Mouse (Mus musculus) embryonic facial prominence, embryonic 10.5 days (tissue): ENCODE results near the gene Acad10. TPM values are rescaled to one million over a fixed set of nuclear protein-coding genes. Genes with fewer than 3 reads are reported as not detected.
"Not testable (repeated sequence)": the region's sequence is repeated elsewhere in the genome, so short reads cannot be mapped to it uniquely, and the experiment has no call there.

ENCODE experiments used
- DNase-seq: peaks from one replicate; pipeline ENCODE4 v3.0.0-alpha.2; 2017; ENCODE audit warnings: low spot score
- H3K27ac ChIP-seq: fragments of 300-500 bp; sonication (generic); replicated peaks from 2 replicates; pipeline ENCODE4 v1.5.1; 2016; ENCODE audit warnings: mild to moderate bottlenecking
- H3K27me3 ChIP-seq: fragments of 300-500 bp; sonication (generic); replicated peaks from 2 replicates; pipeline ENCODE4 v1.6.1; 2016; ENCODE audit warnings: low read depth, mild to moderate bottlenecking; ENCODE audit not compliant: poor library complexity, severe bottlenecking
- H3K36me3 ChIP-seq: fragments of 300-500 bp; sonication (generic); replicated peaks from 2 replicates; pipeline ENCODE4 v1.6.1; 2016; ENCODE audit warnings: mild to moderate bottlenecking, moderate library complexity
- H3K4me1 ChIP-seq: fragments of 300-500 bp; sonication (generic); 2 replicates; pipeline ENCODE4 v1.6.1; 2016
- H3K4me3 ChIP-seq: fragments of 300-500 bp; sonication (generic); 2 replicates; pipeline ENCODE4 v1.5.1; 2016; ENCODE audit warnings: mild to moderate bottlenecking, moderate library complexity
- H3K9me3 ChIP-seq: fragments of 300-500 bp; sonication (generic); 2 replicates; pipeline ENCODE4 v1.6.1; 2016; ENCODE audit warnings: mild to moderate bottlenecking
- WGBS: fragments of 180-500 bp; shearing (Covaris S2); methylation state at CpG from one replicate; pipeline ENCODE4 v1.1.7; 2016; 5-methylcytosine and 5-hydroxymethylcytosine counted together
- polyA plus RNA-seq: library from polyadenylated mRNA; unstranded; fragments of >200 nt; fragmentation: Nextera tagmentation; extraction: Ambion mirVana; gene quantifications from 2 replicates; pipeline ENCODE4 v1.2.1, GENCODE M21; 2016

The Acad10 gene
- 2.6 and 3.2 TPM in 2 replicates for polyA plus RNA-seq

GRCm38 (mm10) chr5:121660059-121660896, at the start of gene Acad10, which contains the start of gene Brap:
Gene Acad10 (minus strand): TSS chr5:121660514.
Gene Brap (plus strand): TSS chr5:121660563.
- WGBS, result 2% methylated on average over 85 of the region's 85 CpGs
- H3K27ac ChIP-seq, result peak within 1 kb of the TSS; percentile 85

GRCm38 (mm10) chr5:121704512-121705248, 44.4 kb upstream of the Acad10 start:
- Histone ChIP-seq H3K27ac (no peak overlapping the region), H3K27me3 (no peaks in the 10 kb centered on the region), H3K36me3 (no peaks in the 10 kb centered on the region), H3K4me1 (peaks cover 27% of the 10 kb centered on the region), H3K4me3 (peak overlapping the region; percentile 44), H3K9me3 (no peaks in the 10 kb centered on the region)
- 11% methylated on average over 20 of the region's 20 CpGs for WGBS
- DNase-seq, result peak; percentile 41

More at GRCm38 (mm10) chr5:121660059-121660896, at the start of gene Acad10, which contains the start of gene Brap:
- Histone ChIP-seq H3K36me3 (peaks cover 34% of the 10 kb centered on the region), H3K4me3 (peak within 1 kb of the TSS; percentile 96), H3K4me1 (peaks cover 24% of the 10 kb centered on the region), H3K9me3 (no peaks in the 10 kb centered on the region), H3K27me3 (no peaks in the 10 kb centered on the region)
- DNase-seq, result peak; percentile 98

GRCm38 (mm10) chr5:121703341-121703740, 43.0 kb upstream of the Acad10 start:
- Histone ChIP-seq H3K27ac (no peak overlapping the region), H3K36me3 (no peaks in the 10 kb centered on the region), H3K4me3 (no peak overlapping the region), H3K9me3 (no peaks in the 10 kb centered on the region), H3K4me1 (peaks cover 27% of the 10 kb centered on the region), H3K27me3 (no peaks in the 10 kb centered on the region)
- DNase-seq, result no peak
- 78% methylated on average over 1 of the region's 1 CpGs for WGBS

GRCm38 (mm10) chr5:121701111-121701769, 40.9 kb upstream of the Acad10 start:
- 55% methylated on average over 8 of the region's 8 CpGs for WGBS
- H3K9me3 ChIP-seq, result no peaks in the 10 kb centered on the region
- peaks cover 27% of the 10 kb centered on the region for H3K4me1 ChIP-seq
- H3K27ac ChIP-seq, result no peak overlapping the region
- no peak overlapping the region for H3K4me3 ChIP-seq
- no peaks in the 10 kb centered on the region for H3K36me3 ChIP-seq
- no peaks in the 10 kb centered on the region for H3K27me3 ChIP-seq
- DNase-seq, result no peak

- no peaks in the 10 kb centered on the region for H3K36me3 ChIP-seq
- no peak overlapping the region for H3K4me3 ChIP-seq
- H3K9me3 ChIP-seq, result no peaks in the 10 kb centered on the region
- DNase-seq, result no peak
- peak overlapping the region; percentile 59 for H3K27ac ChIP-seq
- no peaks in the 10 kb centered on the region for H3K27me3 ChIP-seq
- H3K4me1 ChIP-seq, result peaks cover 27% of the 10 kb centered on the region
- 32% methylated on average over 11 of the region's 11 CpGs for WGBS
Measured at GRCm38 (mm10) chr5:121700496-121700895, 40.2 kb upstream of the Acad10 start.

- no peak for DNase-seq
- WGBS, result 49% methylated on average over 5 of the region's 5 CpGs
- Histone ChIP-seq H3K36me3 (no peaks in the 10 kb centered on the region), H3K9me3 (no peaks in the 10 kb centered on the region), H3K4me1 (peaks cover 21% of the 10 kb centered on the region), H3K27ac (no peak overlapping the region), H3K4me3 (no peak overlapping the region), H3K27me3 (no peaks in the 10 kb centered on the region)
Measured at GRCm38 (mm10) chr5:121699891-121700290, 39.6 kb upstream of the Acad10 start.

- DNase-seq, result no peak
- H3K36me3 ChIP-seq, result no peaks in the 10 kb centered on the region
Measured at GRCm38 (mm10) chr5:121696761-121697160, 36.4 kb upstream of the Acad10 start.

GRCm38 (mm10) chr5:121692897-121693296, 32.6 kb upstream of the Acad10 start:
- no peaks in the 10 kb centered on the region for H3K27me3 ChIP-seq
- no peak overlapping the region for H3K27ac ChIP-seq
- no peaks in the 10 kb centered on the region for H3K9me3 ChIP-seq
- H3K4me3 ChIP-seq, result no peak overlapping the region
- no peak for DNase-seq
- 81% methylated on average over 4 of the region's 4 CpGs for WGBS
- H3K4me1 ChIP-seq, result no peaks in the 10 kb centered on the region
- peaks cover 6% of the 10 kb centered on the region for H3K36me3 ChIP-seq

More at GRCm38 (mm10) chr5:121696761-121697160, 36.4 kb upstream of the Acad10 start:
- Histone ChIP-seq H3K4me1 (peaks cover 13% of the 10 kb centered on the region), H3K27ac (no peak overlapping the region), H3K27me3 (no peaks in the 10 kb centered on the region), H3K4me3 (no peak overlapping the region), H3K9me3 (no peaks in the 10 kb centered on the region)
- 46% methylated on average over 6 of the region's 6 CpGs for WGBS

- H3K36me3 ChIP-seq, result peaks cover 21% of the 10 kb centered on the region
- WGBS, result 91% methylated on average over 7 of the region's 7 CpGs
- not testable (repeated sequence) for DNase-seq, H3K27ac ChIP-seq, H3K27me3 ChIP-seq, H3K4me1 ChIP-seq, H3K9me3 ChIP-seq, H3K4me3 ChIP-seq
Measured at GRCm38 (mm10) chr5:121691436-121691835, 31.1 kb upstream of the Acad10 start.

- peaks cover 29% of the 10 kb centered on the region for H3K36me3 ChIP-seq
- H3K9me3 ChIP-seq, result no peaks in the 10 kb centered on the region
- H3K4me3 ChIP-seq, result no peak overlapping the region
- whole genome bisulfite sequencing, result 84% methylated on average over 7 of the region's 7 CpGs
- no peaks in the 10 kb centered on the region for H3K27me3 ChIP-seq
- no peaks in the 10 kb centered on the region for H3K4me1 ChIP-seq
- no peak for DNase-seq
- H3K27ac ChIP-seq, result no peak overlapping the region
Measured at GRCm38 (mm10) chr5:121690482-121691211, 30.3 kb upstream of the Acad10 start.

GRCm38 (mm10) chr5:121686113-121686898, 26.0 kb upstream of the Acad10 start:
- Histone ChIP-seq H3K36me3 (peaks cover 72% of the 10 kb centered on the region), H3K9me3 (no peaks in the 10 kb centered on the region), H3K27ac (no peak overlapping the region), H3K27me3 (no peaks in the 10 kb centered on the region), H3K4me3 (no peak overlapping the region), H3K4me1 (no peaks in the 10 kb centered on the region)
- 82% methylated on average over 15 of the region's 15 CpGs for WGBS
- no peak for DNase-seq
